Mouse (Mus musculus) neural tube, embryonic 14.5 days (tissue): ENCODE measurements at regions not wholly inside any gene's neighbourhood (a gene's known extent, or its start where the extent isn't known, plus 50 kb on each side); places are given as distances from the start of the nearest gene placed in this dataset.

Source experiments
- ATAC-seq: fragments of 200-750 bp; cut with Nextera tagmentation; 2 replicates; pipeline ENCODE4 v1.8.0; 2017; ENCODE audit warnings: low read depth, mild to moderate bottlenecking, moderate TSS enrichment, moderate library complexity
- H3K27ac ChIP-seq: fragments of 300-500 bp; sonication (generic); 2 replicates; pipeline ENCODE4 v1.5.1; 2014; ENCODE audit warnings: low read depth, mild to moderate bottlenecking, control low read depth, low read length, moderate library complexity, mixed read lengths
- H3K27me3 ChIP-seq: fragments of 300-500 bp; sonication (generic); 2 replicates; pipeline ENCODE4 v1.6.1; 2014; ENCODE audit warnings: low read length; ENCODE audit not compliant: control insufficient read depth, insufficient read depth
- H3K36me3 ChIP-seq: fragments of 300-500 bp; sonication (generic); 2 replicates; pipeline ENCODE4 v1.6.1; 2014; ENCODE audit warnings: low read length, mixed read lengths; ENCODE audit not compliant: control insufficient read depth, insufficient read depth
- H3K4me1 ChIP-seq: fragments of 300-500 bp; sonication (generic); 2 replicates; pipeline ENCODE4 v1.6.1; 2014; ENCODE audit warnings: low read length; ENCODE audit not compliant: control insufficient read depth, insufficient read depth
- H3K4me2 ChIP-seq: fragments of 300-500 bp; sonication (generic); 2 replicates; pipeline ENCODE4 v1.6.1; 2014; ENCODE audit warnings: mild to moderate bottlenecking, low read depth, low read length, control low read depth
- H3K4me3 ChIP-seq: fragments of 300-500 bp; sonication (generic); 2 replicates; pipeline ENCODE4 v1.5.1; 2014; ENCODE audit warnings: low read depth, low read length, control low read depth, mixed read lengths
- H3K9ac ChIP-seq: fragments of 300-500 bp; sonication (generic); replicated peaks from 2 replicates; pipeline ENCODE4 v1.6.1; 2014; ENCODE audit warnings: low read depth, mild to moderate bottlenecking, control low read depth, low read length, mixed read lengths
- H3K9me3 ChIP-seq: fragments of 300-500 bp; sonication (generic); 2 replicates; pipeline ENCODE4 v1.6.1; 2016; ENCODE audit warnings: low read length; ENCODE audit not compliant: control insufficient read depth
- WGBS: fragments of 180-500 bp; shearing (Covaris S2); extraction: QIAGEN DNeasy Blood & Tissue Kit; methylation state at CpG from one replicate; pipeline ENCODE4 v1.1.7; 2014; 5-methylcytosine and 5-hydroxymethylcytosine counted together

GRCm38 (mm10) chr3:47184226-47184625, 736.2 kb upstream of the Pabpc4l start:
- no peak for ATAC-seq
- H3K27ac ChIP-seq: no peak overlapping the region
- 81% methylated on average over 3 of the region's 3 CpGs for WGBS
- no peak overlapping the region for H3K4me3 ChIP-seq
- no peaks in the 10 kb centered on the region for H3K4me1 ChIP-seq
- no peak overlapping the region for H3K4me2 ChIP-seq
- H3K9me3 ChIP-seq: no peaks in the 10 kb centered on the region
- H3K27me3 ChIP-seq: no peaks in the 10 kb centered on the region
- no peak overlapping the region for H3K9ac ChIP-seq
- no peaks in the 10 kb centered on the region for H3K36me3 ChIP-seq

- no peak for ATAC-seq
- WGBS: 95% methylated on average over 2 of the region's 2 CpGs
Measured at GRCm38 (mm10) chr3:47182762-47183161, 734.7 kb upstream of the Pabpc4l start.

GRCm38 (mm10) chr3:47180377-47180776, 732.4 kb upstream of the Pabpc4l start:
- Histone ChIP-seq H3K27me3 (no peaks in the 10 kb centered on the region), H3K4me1 (no peaks in the 10 kb centered on the region), H3K27ac (no peak overlapping the region), H3K36me3 (no peaks in the 10 kb centered on the region), H3K4me2 (no peak overlapping the region), H3K9ac (no peak overlapping the region), H3K4me3 (no peak overlapping the region), H3K9me3 (no peaks in the 10 kb centered on the region)
- 96% methylated on average over 1 of the region's 1 CpGs for WGBS
- no peak for ATAC-seq

More at GRCm38 (mm10) chr3:47182762-47183161, 734.7 kb upstream of the Pabpc4l start:
- H3K4me3 ChIP-seq: no peak overlapping the region
- no peak overlapping the region for H3K4me2 ChIP-seq
- H3K9me3 ChIP-seq: no peaks in the 10 kb centered on the region
- no peaks in the 10 kb centered on the region for H3K36me3 ChIP-seq
- H3K27ac ChIP-seq: no peak overlapping the region
- no peaks in the 10 kb centered on the region for H3K27me3 ChIP-seq
- H3K9ac ChIP-seq: no peak overlapping the region
- H3K4me1 ChIP-seq: no peaks in the 10 kb centered on the region
